Mouse (Mus musculus) embryo, embryonic 11 days (tissue): Measurements from ENCODE around the gene Pigc.
A peak's percentile ranks its signal among the peaks of the same experiment; 100 is the strongest.

Experiments used
- DNase-seq: peaks from one replicate; pipeline ENCODE4 v3.0.0-alpha.2; 2015

Gene Pigc

DNA sequence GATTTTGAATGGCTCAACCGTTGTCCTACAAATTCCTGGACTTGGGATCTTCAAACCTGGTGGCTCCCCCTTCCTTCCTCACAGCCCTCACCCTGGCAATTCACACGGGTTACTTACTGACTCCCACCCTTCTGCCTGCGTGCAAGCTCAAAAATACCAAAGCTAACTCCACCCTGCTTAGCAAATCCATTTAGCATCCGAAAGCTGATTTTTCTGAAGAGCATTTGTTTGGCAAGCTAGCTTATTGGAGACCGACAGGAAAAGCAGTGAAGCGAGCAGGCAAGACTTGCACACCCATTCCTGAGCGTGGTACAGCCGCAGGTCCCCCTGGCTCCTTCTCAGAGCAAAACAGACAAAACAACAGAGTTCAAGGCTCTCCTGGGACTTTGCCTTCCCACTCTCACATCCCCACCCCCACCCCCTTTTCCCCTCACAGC lies 39.7 kb downstream of the Pigc start:
- peak; percentile 64 for DNase-seq

- no peak for DNase-seq
Measured at GRCm38 (mm10) chr1:162009086-162009485, 40.1 kb downstream of the Pigc start.

DNA sequence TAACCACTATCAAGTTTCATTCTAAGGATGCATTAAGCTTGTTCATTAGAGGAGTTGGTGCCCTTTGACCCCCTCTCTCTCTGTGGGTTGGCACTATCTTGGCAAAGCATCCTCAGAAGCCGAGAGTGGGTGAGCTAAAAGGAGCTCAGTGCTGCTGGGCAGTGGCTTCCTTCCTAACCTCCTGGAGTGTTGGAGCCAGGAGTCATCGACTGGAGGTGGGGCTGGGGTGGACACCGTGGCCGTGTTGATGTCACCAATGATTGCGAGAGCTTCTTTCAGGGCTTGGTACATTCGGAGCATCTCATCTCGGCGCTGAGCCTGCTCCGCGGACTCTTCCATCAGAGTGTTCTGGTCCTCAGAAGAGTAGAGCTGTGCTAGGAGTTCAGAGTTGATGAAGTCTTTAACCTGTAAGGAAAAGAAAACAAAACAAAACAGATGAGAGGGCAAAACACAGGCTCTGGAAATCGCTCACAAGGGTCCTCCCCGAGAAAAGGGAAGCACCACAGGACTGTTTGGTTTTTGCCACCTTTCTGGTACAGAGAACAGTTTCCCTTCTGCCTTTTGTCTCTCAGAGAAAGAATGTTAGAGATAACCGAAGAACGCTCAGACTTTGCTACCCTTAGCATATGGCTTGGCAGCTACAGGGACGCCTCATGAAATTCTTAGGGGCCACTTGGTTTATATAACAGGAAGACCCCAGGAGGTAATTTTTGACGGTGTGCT lies 42.7 kb downstream of the Pigc start:
- DNase-seq: no peak

- DNase-seq: no peak
Measured at GRCm38 (mm10) chr1:162013561-162013960, 44.6 kb downstream of the Pigc start.

DNA sequence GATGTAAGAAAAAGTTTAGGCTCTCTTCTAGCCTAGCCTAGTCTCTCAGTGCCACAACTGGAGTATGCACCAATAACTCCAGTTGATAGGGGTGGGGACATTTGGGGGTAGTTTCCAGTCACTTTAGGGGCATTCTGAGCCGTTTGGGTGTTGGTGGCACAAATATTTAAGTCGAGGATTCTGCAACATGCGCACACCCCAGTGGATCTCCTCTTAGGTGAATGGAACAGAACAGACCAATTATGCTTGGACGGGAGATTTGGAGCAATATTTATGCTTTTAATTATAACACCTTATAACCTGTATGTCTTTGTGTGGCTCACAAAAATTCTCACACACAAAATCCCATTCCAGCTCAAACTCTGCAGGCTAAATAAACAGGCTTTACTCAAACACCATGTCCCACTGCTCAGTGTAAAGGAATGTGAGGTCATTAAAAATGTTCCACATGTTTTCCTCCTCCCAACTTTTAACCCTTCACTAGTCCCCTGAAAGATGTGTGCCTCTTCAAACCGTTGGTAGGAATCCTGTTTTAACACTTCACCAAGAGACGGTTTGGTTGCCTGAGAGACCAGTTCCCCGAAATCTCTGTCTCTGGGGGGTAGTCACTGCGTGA lies 46.4 kb downstream of the Pigc start:
- DNase-seq: peak; percentile 56

DNA sequence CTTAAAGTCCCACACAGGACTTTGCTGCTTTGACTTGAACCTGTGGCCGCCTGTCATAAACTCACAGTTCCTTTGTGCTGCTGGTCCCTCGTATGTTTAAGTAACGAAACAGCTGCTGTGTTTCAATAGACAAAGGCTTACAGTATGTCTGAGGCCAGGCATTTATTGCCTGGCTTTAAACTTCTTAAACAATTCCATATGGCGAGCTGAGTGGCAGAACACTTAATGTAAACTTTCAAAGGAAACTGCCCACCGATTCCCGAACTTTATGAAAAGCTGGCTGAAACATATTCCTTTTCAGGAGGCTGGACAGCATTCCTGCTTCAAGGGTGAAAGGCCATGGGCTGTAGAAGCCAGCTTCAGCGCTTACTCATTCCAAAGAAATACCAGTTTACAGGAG lies 48.0 kb downstream of the Pigc start:
- peak; percentile 84 for DNase-seq

- DNase-seq: peak; percentile 48
Measured at GRCm38 (mm10) chr1:162017975-162018600, 49.1 kb downstream of the Pigc start.

- no peak for DNase-seq
Measured at GRCm38 (mm10) chr1:162018601-162018977, 49.6 kb downstream of the Pigc start.

GRCm38 (mm10) chr1:162020303-162020731 lies 51.3 kb downstream of the Pigc start:
- peak; percentile 58 for DNase-seq

DNA sequence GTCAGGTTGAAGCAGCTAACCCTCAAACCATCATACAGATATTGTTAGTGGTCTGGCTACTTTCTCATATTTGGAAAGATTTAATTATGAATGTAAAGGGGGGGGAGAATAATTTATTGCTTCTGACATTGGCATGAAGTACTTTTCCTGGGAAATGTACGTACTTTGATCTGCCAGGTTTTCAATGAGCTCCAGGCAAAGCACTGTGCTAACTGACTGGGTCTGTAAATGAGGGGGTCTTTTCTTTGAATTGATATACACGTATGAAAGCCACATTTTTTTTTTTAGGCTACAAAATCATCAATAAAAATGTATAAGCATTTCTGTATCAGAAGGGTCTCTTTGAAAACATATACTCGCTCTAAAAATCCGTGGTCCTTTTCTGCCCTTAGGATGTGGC lies 51.8 kb downstream of the Pigc start:
- DNase-seq: no peak
